Mouse (Mus musculus) brain, embryonic 14.5 days (tissue): ENCODE data around the gene Tfr2. TPM values are rescaled to one million over a fixed set of nuclear protein-coding genes. Genes with fewer than 3 reads are reported as not detected.

ENCODE experiments used
- DNase-seq: peaks from one replicate; pipeline ENCODE4 v3.0.0-alpha.2; 2011; ENCODE audit warnings: low read depth
- CTCF ChIP-seq: fragments of 200-500 bp; IDR thresholded peaks from 2 replicates; pipeline ENCODE4 v1.5.1; 2012; ENCODE audit warnings: inconsistent platforms, mild to moderate bottlenecking, moderate library complexity, borderline replicate concordance; ENCODE audit not compliant: insufficient read depth, insufficient read length; ENCODE audit errors: extremely low read depth
- POLR2A ChIP-seq: fragments of 200-500 bp; IDR thresholded peaks from 2 replicates; pipeline ENCODE4 v1.6.1; 2012; ENCODE audit warnings: mild to moderate bottlenecking, inconsistent platforms, borderline replicate concordance; ENCODE audit not compliant: poor library complexity, insufficient read depth, insufficient read length, severe bottlenecking; ENCODE audit errors: extremely low read depth
- polyA plus RNA-seq: library from polyadenylated mRNA; depleted of rRNA; stranded (reverse); fragments of >200 nt; gene quantifications from 2 replicates; pipeline ENCODE4 v1.2.3, GENCODE M21; 2012

Gene Tfr2
- polyA plus RNA-seq, 1 experiment = 13.5 TPM

- no peak for TF ChIP-seq CTCF
- no peak for DNase-seq
Measured at GRCm38 (mm10) chr5:137568223-137568798, 1.3 kb upstream of the Tfr2 start.

- TF ChIP-seq POLR2A = no peak
- no peak for TF ChIP-seq CTCF
- no peak for DNase-seq
Measured at GRCm38 (mm10) chr5:137569031-137569430, 609 bp upstream of the Tfr2 start.

- no peak for DNase-seq
- no peak for TF ChIP-seq POLR2A
- TF ChIP-seq CTCF = no peak
Measured at GRCm38 (mm10) chr5:137570181-137570580, 541 bp downstream of the Tfr2 start.

GRCm38 (mm10) chr5:137570691-137571586 lies 1.3 kb downstream of the Tfr2 start:
- TF ChIP-seq CTCF (no peak), POLR2A (no peak)
- no peak for DNase-seq

GRCm38 (mm10) chr5:137574470-137574901 lies 4.8 kb downstream of the Tfr2 start:
- DNase-seq = peak; percentile 45
- no peak for TF ChIP-seq POLR2A
- TF ChIP-seq CTCF = peak; percentile 16; the same call in 1 of the 2 replicates

GRCm38 (mm10) chr5:137580246-137580645 lies 10.6 kb downstream of the Tfr2 start:
- DNase-seq = no peak
- TF ChIP-seq CTCF (no peak), POLR2A (no peak)

- no peak for TF ChIP-seq POLR2A
- TF ChIP-seq CTCF = no peak
- no peak for DNase-seq
Measured at GRCm38 (mm10) chr5:137582702-137583101, 13.1 kb downstream of the Tfr2 start.

GRCm38 (mm10) chr5:137583670-137584169 lies 14.1 kb downstream of the Tfr2 start:
- TF ChIP-seq POLR2A (no peak), CTCF (0 out of 2 replicates have a peak, but pooled peaks have one; percentile 7)
- peak; percentile 94 for DNase-seq

GRCm38 (mm10) chr5:137584976-137585375 lies 15.3 kb downstream of the Tfr2 start:
- DNase-seq = peak; percentile 68
- TF ChIP-seq CTCF (peak; percentile 61; the same call in 1 of the 2 replicates), POLR2A (no peak)

GRCm38 (mm10) chr5:137590507-137590906 lies 20.9 kb downstream of the Tfr2 start:
- no peak for DNase-seq
- TF ChIP-seq CTCF (no peak), POLR2A (no peak)

GRCm38 (mm10) chr5:137595921-137596320 lies 26.3 kb downstream of the Tfr2 start:
- TF ChIP-seq POLR2A = no peak
- no peak for TF ChIP-seq CTCF
- no peak for DNase-seq

- TF ChIP-seq POLR2A = no peak
- no peak for TF ChIP-seq CTCF
- peak; percentile 42 for DNase-seq
Measured at GRCm38 (mm10) chr5:137596601-137597261, 27.1 kb downstream of the Tfr2 start.

GRCm38 (mm10) chr5:137597625-137598024 lies 28.0 kb downstream of the Tfr2 start:
- no peak for DNase-seq
- TF ChIP-seq CTCF (no peak), POLR2A (no peak)

GRCm38 (mm10) chr5:137598100-137598826 lies 28.6 kb downstream of the Tfr2 start:
- TF ChIP-seq POLR2A (no peak), CTCF (no peak)
- no peak for DNase-seq
